In the genomic region with DNA sequence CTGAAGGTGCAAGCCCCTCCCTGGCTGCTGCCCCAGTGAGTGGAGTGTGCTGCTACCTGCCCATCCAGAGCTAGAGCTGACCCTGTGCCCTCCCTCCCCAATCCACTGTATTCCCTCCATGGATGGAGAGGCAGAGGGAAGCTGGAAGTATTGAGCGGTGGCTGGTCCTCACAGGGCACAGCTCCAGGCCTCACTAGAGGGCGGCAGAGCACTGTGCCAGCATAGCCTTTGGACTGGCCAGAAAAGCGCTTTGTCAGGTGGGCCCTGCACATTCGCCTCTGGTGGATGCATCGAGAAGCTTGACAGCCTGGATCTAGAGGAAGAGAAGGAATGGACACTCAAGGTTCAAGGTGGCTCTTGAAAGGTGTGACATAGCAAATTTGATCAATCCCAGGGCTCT, we compare ENCODE assay signal across 8 mouse cellular contexts. TPM values are rescaled to one million over a fixed set of nuclear protein-coding genes. Genes with fewer than 3 reads are reported as not detected.
DNase-seq lines count a peak whose midpoint lies in the region; ATAC-seq and TF ChIP-seq lines count a peak whose summit lies in the region.

No protein-coding gene starts in this region.

- H3K9me3 ChIP-seq in ES-Bruce4 (replicated peaks; ENCODE audit: control insufficient read depth, insufficient read depth, low read length, poor library complexity, severe bottlenecking): no peaks in the 10 kb centered on the region
- no peaks in the 10 kb centered on the region for H3K9me3 ChIP-seq in forebrain, embryonic 12.5 days
- no peaks in the 10 kb centered on the region for H3K9me3 ChIP-seq in hindbrain, embryonic 12.5 days (replicated peaks)
- no peaks in the 10 kb centered on the region for H3K9me3 ChIP-seq in lung, postnatal 0 days (ENCODE audit: low read length)

- H3K9ac ChIP-seq in ES-Bruce4 (ENCODE audit: low read depth, poor library complexity, severe bottlenecking): no peak overlapping the region
- H3K9ac ChIP-seq in forebrain, embryonic 12.5 days: no peak overlapping the region
- H3K9ac ChIP-seq in hindbrain, embryonic 12.5 days: no peak overlapping the region
- no peak overlapping the region for H3K9ac ChIP-seq in lung, postnatal 0 days (replicated peaks; ENCODE audit: low read depth)

- H3K36me3 ChIP-seq in ES-Bruce4 (ENCODE audit: control insufficient read depth, insufficient read depth, low read length, poor library complexity, severe bottlenecking): no peaks in the 10 kb centered on the region
- H3K36me3 ChIP-seq in forebrain, embryonic 12.5 days (replicated peaks): no peaks in the 10 kb centered on the region
- no peaks in the 10 kb centered on the region for H3K36me3 ChIP-seq in hindbrain, embryonic 12.5 days
- H3K36me3 ChIP-seq in lung, postnatal 0 days (ENCODE audit: insufficient read depth, low read length): no peaks in the 10 kb centered on the region

- H3K27ac ChIP-seq in ES-Bruce4 (ENCODE audit: insufficient read depth, low read length): no peak overlapping the region
- no peak overlapping the region for H3K27ac ChIP-seq in forebrain, embryonic 12.5 days
- no peak overlapping the region for H3K27ac ChIP-seq in hindbrain, embryonic 12.5 days
- H3K27ac ChIP-seq in lung, postnatal 0 days (ENCODE audit: low read length): no peak overlapping the region

- 14% methylated on average over 5 of the region's 5 CpGs for WGBS in forebrain, embryonic 12.5 days
- 8% methylated on average over 5 of the region's 5 CpGs for WGBS in hindbrain, embryonic 12.5 days
- WGBS in lung, postnatal 0 days: 7% methylated on average over 5 of the region's 5 CpGs

- H3K27me3 ChIP-seq in ES-Bruce4 (ENCODE audit: control insufficient read depth, insufficient read depth, low read length, poor library complexity, severe bottlenecking): no peaks in the 10 kb centered on the region
- H3K27me3 ChIP-seq in forebrain, embryonic 12.5 days: peaks cover 7% of the 10 kb centered on the region
- no peaks in the 10 kb centered on the region for H3K27me3 ChIP-seq in hindbrain, embryonic 12.5 days
- H3K27me3 ChIP-seq in lung, postnatal 0 days (replicated peaks; ENCODE audit: insufficient read depth, low read length): no peaks in the 10 kb centered on the region

- no peak for TF ChIP-seq POLR2A in ES-Bruce4 (IDR thresholded peaks at IDR 0.05; ENCODE audit: insufficient read depth, low read length)

- peak; percentile 81 for ATAC-seq in forebrain, embryonic 12.5 days (ENCODE audit: low FRiP score)
- peak; percentile 85 for ATAC-seq in hindbrain, embryonic 12.5 days (ENCODE audit: low FRiP score)
- peak; percentile 44; the same call in 1 of the 2 replicates for ATAC-seq in lung, postnatal 0 days

- TF ChIP-seq CTCF in ES-Bruce4 (IDR thresholded peaks at IDR 0.05; ENCODE audit: low read depth, low read length): peak; percentile 73
- peak; percentile 97 for TF ChIP-seq CTCF in lung, postnatal 0 days (IDR thresholded peaks at IDR 0.05)

- no peaks in the 10 kb centered on the region for H3K4me1 ChIP-seq in ES-Bruce4 (ENCODE audit: control insufficient read depth, insufficient read depth, low read length)
- H3K4me1 ChIP-seq in forebrain, embryonic 12.5 days: peaks cover 6% of the 10 kb centered on the region
- H3K4me1 ChIP-seq in hindbrain, embryonic 12.5 days: peaks cover 8% of the 10 kb centered on the region; the same call in 1 of the 2 replicates
- no peaks in the 10 kb centered on the region for H3K4me1 ChIP-seq in lung, postnatal 0 days (ENCODE audit: insufficient read depth, low read depth, low read length)

- DNase-seq in brain, adult 2 months (ENCODE audit: low read depth, low spot score): peak; percentile 77
- DNase-seq in layer of hippocampus, adult 9-11 months: peak; percentile 55
- peak; percentile 80 for DNase-seq in lung, postnatal 0 days (ENCODE audit: low spot score)
- peak; percentile 67 for DNase-seq in retina, postnatal 1 day
- DNase-seq in MN1 (ENCODE audit: low spot score): no peak

- TF ChIP-seq EP300 in ES-Bruce4 (IDR thresholded peaks at IDR 0.05; ENCODE audit: insufficient read depth, low read depth, low read length): no peak
- TF ChIP-seq EP300 in lung, postnatal 0 days (IDR thresholded peaks at IDR 0.05): no peak

- H3K4me3 ChIP-seq in ES-Bruce4 (ENCODE audit: low read depth, low read length): no peak overlapping the region
- no peak overlapping the region for H3K4me3 ChIP-seq in forebrain, embryonic 12.5 days (replicated peaks)
- H3K4me3 ChIP-seq in hindbrain, embryonic 12.5 days: no peak overlapping the region
- H3K4me3 ChIP-seq in lung, postnatal 0 days (ENCODE audit: low read depth, low read length): no peak overlapping the region

- no peak overlapping the region for H3K4me2 ChIP-seq in forebrain, embryonic 12.5 days
- H3K4me2 ChIP-seq in hindbrain, embryonic 12.5 days (replicated peaks): no peak overlapping the region
- H3K4me2 ChIP-seq in lung, postnatal 0 days (replicated peaks; ENCODE audit: low read depth, low read length): no peak overlapping the region

RNA-seq across cellular contexts. Expression of a gene that starts 9.6 kb away (rescaled TPM):
- polyA plus RNA-seq in ES-Bruce4 (2011; ENCODE audit: insufficient read depth, insufficient read length, low read depth, missing spikeins): not detected in 2 replicates
- not detected in 2 replicates for polyA plus RNA-seq in forebrain, embryonic 12.5 days (2016; fragmentation: Nextera tagmentation; extraction: Ambion mirVana)
- polyA plus RNA-seq in hindbrain, embryonic 12.5 days (2016; fragmentation: Nextera tagmentation; extraction: Ambion mirVana): 0.27 TPM in 1 of 2 replicates, not detected in the other
- not detected in 2 replicates for polyA plus RNA-seq in lung, postnatal 0 days (2015; fragmentation: Nextera tagmentation; extraction: Ambion mirVana)

RNA-seq across cellular contexts. Expression of a gene that starts 27.0 kb away (rescaled TPM):
- not detected in 2 replicates for polyA plus RNA-seq in ES-Bruce4 (2011; ENCODE audit: insufficient read depth, insufficient read length, low read depth, missing spikeins)
- polyA plus RNA-seq in forebrain, embryonic 12.5 days (2016; fragmentation: Nextera tagmentation; extraction: Ambion mirVana): not detected in 2 replicates
- not detected in 2 replicates for polyA plus RNA-seq in hindbrain, embryonic 12.5 days (2016; fragmentation: Nextera tagmentation; extraction: Ambion mirVana)
- polyA plus RNA-seq in lung, postnatal 0 days (2015; fragmentation: Nextera tagmentation; extraction: Ambion mirVana): 0.11 and 0.33 TPM in 2 replicates

RNA-seq across cellular contexts. Expression of a gene that starts 32.2 kb away (rescaled TPM):
- polyA plus RNA-seq in ES-Bruce4 (2011; ENCODE audit: insufficient read depth, insufficient read length, low read depth, missing spikeins): 1.4 and 1.7 TPM in 2 replicates
- polyA plus RNA-seq in forebrain, embryonic 12.5 days (2016; fragmentation: Nextera tagmentation; extraction: Ambion mirVana): 3.7 and 4.1 TPM in 2 replicates
- 10.5 and 11.5 TPM in 2 replicates for polyA plus RNA-seq in hindbrain, embryonic 12.5 days (2016; fragmentation: Nextera tagmentation; extraction: Ambion mirVana)
- polyA plus RNA-seq in lung, postnatal 0 days (2015; fragmentation: Nextera tagmentation; extraction: Ambion mirVana): 7.2 and 9.1 TPM in 2 replicates
